Mouse (Mus musculus): ENCODE data around the gene Pkmyt1. TPM values are rescaled to one million over a fixed set of nuclear protein-coding genes. Genes with fewer than 3 reads are reported as not detected.
A peak's percentile ranks its signal among the peaks of the same experiment; 100 is the strongest.

The Pkmyt1 gene
- polyA plus RNA-seq, 1 experiment from 2014 or later, result 52.8 TPM

DNA sequence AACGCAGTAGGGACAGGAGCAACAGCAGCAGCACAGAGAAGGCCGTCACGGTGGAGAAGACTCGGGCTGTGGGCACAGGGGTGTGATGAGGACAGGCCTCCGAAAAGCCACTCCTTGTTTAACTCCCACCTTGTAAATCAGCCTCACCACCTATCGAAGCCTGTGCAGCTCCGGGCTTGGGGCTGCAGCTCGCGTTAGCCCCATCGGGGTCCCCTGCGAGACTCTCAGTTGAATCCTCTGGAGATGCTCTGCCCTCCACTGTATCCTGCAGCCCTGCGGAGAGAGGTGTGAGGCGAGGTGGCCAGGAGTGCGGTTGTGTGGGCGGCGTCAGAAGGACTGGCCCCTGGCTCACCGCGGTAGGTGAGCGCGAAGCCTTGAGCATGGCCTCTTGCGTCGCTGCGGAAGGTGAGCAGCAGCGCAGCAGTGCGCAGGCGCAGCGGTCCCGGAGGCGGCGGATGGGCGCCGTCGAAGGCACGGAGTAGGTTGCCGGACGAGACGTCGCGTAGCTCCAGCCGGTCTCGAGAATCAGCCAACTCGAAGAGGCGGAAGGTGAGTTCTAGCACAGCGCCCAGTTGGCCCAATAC is 16.2 kb downstream of the Pkmyt1 start:
- peak overlapping the region; percentile 58 for H3K4me2 ChIP-seq (replicated peaks)
- peaks cover 99% of the 10 kb centered on the region for H3K27me3 ChIP-seq
- peaks cover 46% of the 10 kb centered on the region for H3K4me1 ChIP-seq
- no peak overlapping the region for H3K27ac ChIP-seq
- ATAC-seq (ENCODE audit: low FRiP score, low read depth), result no peak
- H3K9ac ChIP-seq, result peak overlapping the region; percentile 25; the same call in 1 of the 2 replicates
- 8% methylated on average over 44 of the region's 44 CpGs for WGBS
- H3K4me3 ChIP-seq, result peak overlapping the region; percentile 42
- no peaks in the 10 kb centered on the region for H3K9me3 ChIP-seq
- H3K36me3 ChIP-seq, result no peaks in the 10 kb centered on the region; the same call in 1 of the 2 replicates

DNA sequence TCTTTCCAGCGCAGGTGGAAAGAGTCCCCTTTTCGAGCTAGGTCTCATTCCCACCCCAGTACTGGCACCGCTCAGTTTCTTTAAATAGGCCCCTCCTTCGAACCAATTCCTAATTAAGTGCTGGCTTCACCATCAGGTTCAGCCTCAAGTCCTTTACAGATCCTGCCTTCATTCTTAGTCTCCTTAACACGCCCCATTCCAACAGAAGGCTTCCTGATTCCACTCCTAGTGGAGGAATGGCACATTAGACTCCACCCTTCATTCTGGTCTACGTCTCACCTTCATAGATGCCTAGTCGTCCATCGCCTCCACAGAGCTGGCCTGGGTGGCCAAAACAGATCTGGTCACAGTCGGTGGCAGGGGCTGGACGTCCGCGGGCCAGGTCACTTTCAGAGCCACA is 16.8 kb downstream of the Pkmyt1 start:
- Histone ChIP-seq H3K9me3 (no peaks in the 10 kb centered on the region), H3K9ac (no peak overlapping the region; the same call in 1 of the 2 replicates), H3K27me3 (peaks cover 99% of the 10 kb centered on the region), H3K36me3 (no peaks in the 10 kb centered on the region), H3K27ac (no peak overlapping the region), H3K4me2 (replicated peaks) (peak overlapping the region; percentile 58), H3K4me3 (peak overlapping the region; percentile 42), H3K4me1 (peaks cover 46% of the 10 kb centered on the region)
- WGBS, result 59% methylated on average over 12 of the region's 12 CpGs
- no peak for ATAC-seq (ENCODE audit: low FRiP score, low read depth)

DNA sequence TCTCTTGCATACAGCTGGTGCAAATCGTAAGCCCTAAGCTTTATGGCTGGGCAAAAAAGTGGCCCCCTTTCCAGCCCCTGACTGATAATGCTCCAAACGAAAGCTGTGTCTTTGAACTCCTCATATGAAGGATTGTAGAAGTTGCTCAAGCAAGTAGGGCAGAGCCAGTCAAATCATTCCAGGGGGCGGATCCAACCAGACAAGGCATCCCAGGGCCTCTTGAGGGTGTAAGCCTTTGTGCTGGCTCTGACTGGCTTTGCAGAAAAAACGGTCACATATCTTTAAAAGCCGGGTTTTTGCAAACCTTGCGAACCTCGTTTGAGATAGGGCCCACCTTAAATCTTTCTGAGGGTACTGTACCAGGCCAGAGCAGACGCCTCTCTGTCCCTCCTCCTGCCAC is 17.9 kb downstream of the Pkmyt1 start:
- Histone ChIP-seq H3K9me3 (no peaks in the 10 kb centered on the region), H3K9ac (no peak overlapping the region), H3K4me3 (peak overlapping the region; percentile 42), H3K4me1 (peaks cover 42% of the 10 kb centered on the region), H3K4me2 (replicated peaks) (peak overlapping the region; percentile 58), H3K36me3 (no peaks in the 10 kb centered on the region), H3K27ac (no peak overlapping the region), H3K27me3 (peaks cover 91% of the 10 kb centered on the region)
- 20% methylated on average over 8 of the region's 8 CpGs for whole genome bisulfite sequencing
- no peak for ATAC-seq (ENCODE audit: low FRiP score, low read depth)

DNA sequence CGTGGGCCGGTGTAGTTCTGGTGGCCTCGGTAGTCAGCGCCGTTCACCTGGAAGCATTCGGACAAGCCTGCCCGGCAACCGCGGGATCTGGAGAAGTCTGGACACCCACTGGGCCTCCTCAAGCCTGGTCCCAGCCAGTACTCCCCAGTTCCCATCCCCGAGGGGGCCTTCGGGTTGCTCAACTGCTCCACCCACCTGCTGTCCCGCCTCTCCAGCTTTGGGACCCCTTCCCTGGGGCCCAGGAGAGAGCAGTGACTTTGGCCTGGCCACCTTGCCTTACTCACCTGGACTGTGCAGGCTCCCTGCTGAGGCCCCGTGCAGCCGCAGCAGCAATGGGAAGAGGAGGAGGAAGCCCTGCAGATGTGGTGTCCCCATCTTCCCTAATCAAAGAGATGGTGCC is 18.5 kb downstream of the Pkmyt1 start:
- Histone ChIP-seq H3K27ac (no peak overlapping the region; the same call in 1 of the 2 replicates), H3K9ac (peak overlapping the region; percentile 53)
- WGBS, result 4% methylated on average over 14 of the region's 14 CpGs

DNA sequence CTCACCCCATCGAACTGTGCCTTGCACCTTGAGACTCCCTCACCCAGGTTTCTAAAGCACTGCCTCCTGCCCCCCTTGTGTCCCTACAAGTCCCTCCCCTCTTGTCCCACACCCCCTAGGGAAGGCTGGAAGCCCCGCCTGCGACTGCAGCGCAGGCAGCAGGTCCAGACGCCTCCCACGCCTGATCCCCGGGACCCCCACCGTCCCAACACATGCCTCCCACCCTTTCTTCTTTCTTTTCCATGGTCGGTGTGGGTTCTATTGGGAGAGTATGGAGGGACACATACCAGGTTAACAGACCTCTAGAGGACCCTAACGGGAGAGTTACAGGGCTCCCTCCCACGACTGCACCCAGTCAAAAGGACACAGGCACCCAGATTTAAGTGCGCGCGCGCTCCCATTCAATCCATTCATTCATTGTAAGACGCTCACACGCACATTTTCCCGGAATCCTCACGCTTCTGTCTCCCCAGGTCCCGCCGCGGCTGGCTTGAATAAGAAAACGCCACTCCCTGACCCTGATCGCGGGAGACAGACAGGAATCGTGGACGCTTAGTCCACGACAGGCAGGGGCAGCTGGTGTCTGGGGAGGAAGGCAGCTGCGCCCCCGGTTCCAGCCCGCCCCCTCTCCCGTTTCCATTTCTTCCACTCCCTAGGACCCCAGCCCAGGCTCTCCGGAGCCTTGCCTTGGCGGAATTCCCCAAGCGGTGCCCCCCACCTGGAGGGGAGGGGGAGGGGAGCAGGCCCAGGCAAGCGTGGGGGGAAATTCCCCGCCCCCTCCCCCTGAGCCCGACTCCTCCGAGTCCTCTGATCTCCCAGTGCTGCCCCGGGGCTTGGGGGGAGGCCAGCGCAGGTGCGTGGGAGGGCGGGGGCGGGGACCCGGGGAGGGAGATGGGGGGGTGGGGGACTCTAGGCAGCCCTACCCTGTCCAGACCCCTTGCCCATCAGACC is 19.4 kb downstream of the Pkmyt1 start, which contains the start of gene Kremen2:
Gene Kremen2, minus strand, starts transcription at position 533 of the 951 bp plus-strand sequence.
- peak within 1 kb of the TSS; percentile 68 for H3K4me2 ChIP-seq (replicated peaks)
- peaks cover 38% of the 10 kb centered on the region for H3K4me1 ChIP-seq
- H3K9ac ChIP-seq, result peak within 1 kb of the TSS; percentile 53
- H3K9me3 ChIP-seq, result no peaks in the 10 kb centered on the region
- ATAC-seq (ENCODE audit: low FRiP score, low read depth), result peak; percentile 49; the same call in 1 of the 2 replicates
- peaks cover 76% of the 10 kb centered on the region for H3K27me3 ChIP-seq
- peak within 1 kb of the TSS; percentile 48 for H3K27ac ChIP-seq
- peak within 1 kb of the TSS; percentile 42 for H3K4me3 ChIP-seq
- under 1% methylated on average over 39 of the region's 45 CpGs for WGBS
- 0 out of 2 replicates have a peak, but pooled peaks cover 1% of the 10 kb centered on the region for H3K36me3 ChIP-seq

More for the DNA sequence above, 18.5 kb downstream of the Pkmyt1 start:
- Histone ChIP-seq H3K4me3 (peak overlapping the region; percentile 42), H3K4me2 (replicated peaks) (peak overlapping the region; percentile 68), H3K36me3 (no peaks in the 10 kb centered on the region), H3K9me3 (no peaks in the 10 kb centered on the region), H3K4me1 (peaks cover 42% of the 10 kb centered on the region), H3K27me3 (peaks cover 86% of the 10 kb centered on the region)
- ATAC-seq (ENCODE audit: low FRiP score, low read depth), result no peak

DNA sequence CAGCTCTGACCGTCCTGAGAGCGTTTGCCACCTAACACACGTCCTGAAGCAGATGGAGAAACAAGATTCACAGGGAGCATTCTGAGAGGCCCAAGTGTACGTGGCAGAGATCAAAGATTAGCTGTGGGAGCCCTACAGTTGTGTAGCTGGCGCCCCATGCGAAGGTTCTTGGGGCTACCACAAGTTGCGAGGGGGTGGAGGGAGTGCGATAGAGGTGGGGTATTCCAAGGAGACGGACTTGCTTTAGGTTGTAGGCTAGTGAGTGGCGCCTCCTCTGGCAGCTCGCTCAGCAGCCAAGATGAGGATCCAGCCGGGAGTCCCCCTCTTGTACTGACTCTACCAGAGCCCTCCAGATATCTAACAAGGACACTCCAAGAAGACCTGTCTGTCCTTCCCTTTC is 20.2 kb downstream of the Pkmyt1 start:
- H3K27me3 ChIP-seq, result peaks cover 69% of the 10 kb centered on the region
- peak overlapping the region; percentile 42; the same call in 1 of the 2 replicates for H3K4me3 ChIP-seq
- H3K9ac ChIP-seq, result no peak overlapping the region
- H3K4me2 ChIP-seq (replicated peaks), result peak overlapping the region; percentile 68
- H3K27ac ChIP-seq, result no peak overlapping the region
- H3K36me3 ChIP-seq, result peaks cover 6% of the 10 kb centered on the region
- no peak for ATAC-seq (ENCODE audit: low FRiP score, low read depth)
- whole genome bisulfite sequencing, result 2% methylated on average over 12 of the region's 12 CpGs
- peaks cover 35% of the 10 kb centered on the region for H3K4me1 ChIP-seq
- no peaks in the 10 kb centered on the region for H3K9me3 ChIP-seq

DNA sequence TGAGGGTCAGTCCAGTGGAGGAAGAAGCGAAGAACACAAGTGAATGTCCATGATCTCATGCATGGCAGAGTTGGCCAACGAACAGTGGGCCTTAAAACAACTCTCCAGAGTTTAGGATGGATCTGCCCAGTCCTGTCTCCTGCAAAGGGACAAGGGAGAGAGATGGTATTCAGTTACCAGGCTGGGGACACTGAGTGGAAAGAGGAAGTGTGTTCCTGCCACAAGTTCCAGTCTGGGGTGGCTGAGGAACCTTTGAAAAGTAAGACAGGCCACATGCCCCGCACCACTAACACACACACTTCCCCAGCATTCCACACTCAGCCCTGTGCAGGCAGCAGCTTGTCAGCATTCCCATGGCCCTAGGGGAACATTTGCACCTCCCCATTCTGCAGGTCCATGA is 20.6 kb downstream of the Pkmyt1 start:
- H3K4me3 ChIP-seq, result no peak overlapping the region
- H3K4me2 ChIP-seq (replicated peaks), result no peak overlapping the region
- peaks cover 35% of the 10 kb centered on the region for H3K4me1 ChIP-seq
- no peak overlapping the region for H3K9ac ChIP-seq
- 78% methylated on average over 3 of the region's 3 CpGs for WGBS
- peaks cover 11% of the 10 kb centered on the region for H3K36me3 ChIP-seq
- peaks cover 64% of the 10 kb centered on the region for H3K27me3 ChIP-seq
- H3K9me3 ChIP-seq, result no peaks in the 10 kb centered on the region
- H3K27ac ChIP-seq, result no peak overlapping the region
- ATAC-seq (ENCODE audit: low FRiP score, low read depth), result no peak

DNA sequence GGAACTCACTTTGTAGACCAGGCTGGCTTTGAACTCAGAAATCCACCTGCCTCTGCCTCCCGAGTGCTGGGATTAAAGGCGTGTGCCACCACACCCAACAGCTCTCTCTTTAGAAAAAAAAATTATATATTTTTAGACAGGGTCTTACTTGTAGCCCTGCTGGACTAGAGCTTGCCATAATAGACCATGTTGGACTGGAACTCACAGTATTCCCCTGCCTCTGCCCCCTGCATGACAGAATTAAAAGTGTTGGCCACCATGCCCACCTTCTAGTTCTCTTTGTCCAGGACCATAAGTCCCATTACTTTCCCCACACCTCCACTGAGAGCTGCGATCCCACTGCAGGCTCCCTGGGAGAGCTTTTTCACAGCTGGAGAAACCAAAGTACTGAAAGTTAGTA is 21.3 kb downstream of the Pkmyt1 start:
- Histone ChIP-seq H3K4me2 (replicated peaks) (no peak overlapping the region), H3K27me3 (peaks cover 57% of the 10 kb centered on the region), H3K9ac (no peak overlapping the region), H3K4me3 (no peak overlapping the region), H3K9me3 (no peaks in the 10 kb centered on the region), H3K4me1 (peaks cover 29% of the 10 kb centered on the region), H3K36me3 (peaks cover 18% of the 10 kb centered on the region), H3K27ac (no peak overlapping the region)
- WGBS, result 80% methylated on average over 3 of the region's 3 CpGs
- no peak for ATAC-seq (ENCODE audit: low FRiP score, low read depth)

DNA sequence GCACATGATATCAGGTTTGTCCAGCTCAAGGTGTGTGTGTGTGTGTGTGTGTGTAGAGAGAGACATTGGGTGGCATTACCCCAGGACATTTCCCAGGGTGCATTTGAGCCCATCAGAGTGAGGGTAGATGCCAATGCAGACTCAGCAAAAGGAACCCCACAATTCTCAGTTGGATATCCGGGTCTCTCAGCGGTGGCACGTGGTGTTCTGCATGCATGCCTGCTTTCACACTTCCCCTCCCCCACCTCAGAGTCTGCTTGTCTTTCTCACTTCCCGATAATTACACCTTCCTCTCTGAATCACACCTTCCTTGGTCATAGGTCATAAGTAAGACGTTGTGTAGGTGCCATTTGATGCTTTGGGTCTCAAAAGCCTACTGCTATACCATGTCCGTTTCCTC is 21.9 kb downstream of the Pkmyt1 start:
- 29% methylated on average over 6 of the region's 6 CpGs for WGBS
- Histone ChIP-seq H3K9me3 (no peaks in the 10 kb centered on the region), H3K27ac (no peak overlapping the region), H3K4me2 (replicated peaks) (no peak overlapping the region), H3K27me3 (peaks cover 52% of the 10 kb centered on the region), H3K9ac (no peak overlapping the region), H3K36me3 (peaks cover 24% of the 10 kb centered on the region), H3K4me3 (no peak overlapping the region), H3K4me1 (peaks cover 26% of the 10 kb centered on the region)
- ATAC-seq (ENCODE audit: low FRiP score, low read depth), result no peak

DNA sequence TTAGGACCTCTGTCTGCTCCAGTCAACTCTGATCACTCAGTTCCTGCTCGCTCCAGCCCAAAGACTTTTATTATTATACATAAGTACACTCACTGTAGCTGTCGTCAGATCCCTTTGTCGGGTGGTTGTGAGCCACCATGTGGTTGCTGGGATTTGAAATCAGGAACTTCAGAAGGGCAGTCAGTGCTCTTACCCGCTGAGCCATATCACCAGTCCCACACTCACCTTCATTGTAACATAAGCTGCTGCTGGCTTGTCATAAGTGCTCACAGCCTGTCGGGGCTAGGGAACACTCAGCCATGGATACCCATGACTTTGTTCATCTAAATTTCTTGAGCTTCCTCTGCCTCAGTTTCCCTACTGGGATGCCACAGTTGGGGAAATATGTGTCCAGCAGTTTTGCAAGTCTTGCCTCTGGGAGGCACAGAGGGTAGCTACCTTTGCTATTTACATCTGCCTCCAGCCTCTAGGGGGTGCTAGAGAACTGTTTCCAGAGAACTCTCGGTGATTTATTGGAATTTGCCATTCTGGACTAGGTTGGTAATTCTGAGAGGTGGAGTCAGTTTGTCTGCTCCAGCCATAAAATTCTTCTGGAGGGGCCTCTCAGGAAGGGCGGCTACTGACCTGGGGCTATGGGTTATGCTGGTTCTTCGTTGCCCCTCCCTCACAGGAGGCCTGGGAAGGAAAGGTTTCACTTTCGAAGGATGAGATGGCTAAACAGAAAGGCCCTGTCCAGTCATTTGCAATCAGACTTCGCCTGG is 22.7 kb downstream of the Pkmyt1 start:
- H3K9ac ChIP-seq, result no peak overlapping the region
- 0 out of 2 replicates have a peak overlapping the region, but pooled peaks have one; percentile 1 for H3K4me3 ChIP-seq
- no peak for ATAC-seq (ENCODE audit: low FRiP score, low read depth)
- H3K36me3 ChIP-seq, result peaks cover 31% of the 10 kb centered on the region
- WGBS, result 32% methylated on average over 10 of the region's 10 CpGs
- peak overlapping the region; percentile 46 for H3K4me2 ChIP-seq (replicated peaks)
- H3K27me3 ChIP-seq, result peaks cover 44% of the 10 kb centered on the region
- H3K27ac ChIP-seq, result no peak overlapping the region
- peaks cover 26% of the 10 kb centered on the region for H3K4me1 ChIP-seq
- H3K9me3 ChIP-seq, result no peaks in the 10 kb centered on the region

DNA sequence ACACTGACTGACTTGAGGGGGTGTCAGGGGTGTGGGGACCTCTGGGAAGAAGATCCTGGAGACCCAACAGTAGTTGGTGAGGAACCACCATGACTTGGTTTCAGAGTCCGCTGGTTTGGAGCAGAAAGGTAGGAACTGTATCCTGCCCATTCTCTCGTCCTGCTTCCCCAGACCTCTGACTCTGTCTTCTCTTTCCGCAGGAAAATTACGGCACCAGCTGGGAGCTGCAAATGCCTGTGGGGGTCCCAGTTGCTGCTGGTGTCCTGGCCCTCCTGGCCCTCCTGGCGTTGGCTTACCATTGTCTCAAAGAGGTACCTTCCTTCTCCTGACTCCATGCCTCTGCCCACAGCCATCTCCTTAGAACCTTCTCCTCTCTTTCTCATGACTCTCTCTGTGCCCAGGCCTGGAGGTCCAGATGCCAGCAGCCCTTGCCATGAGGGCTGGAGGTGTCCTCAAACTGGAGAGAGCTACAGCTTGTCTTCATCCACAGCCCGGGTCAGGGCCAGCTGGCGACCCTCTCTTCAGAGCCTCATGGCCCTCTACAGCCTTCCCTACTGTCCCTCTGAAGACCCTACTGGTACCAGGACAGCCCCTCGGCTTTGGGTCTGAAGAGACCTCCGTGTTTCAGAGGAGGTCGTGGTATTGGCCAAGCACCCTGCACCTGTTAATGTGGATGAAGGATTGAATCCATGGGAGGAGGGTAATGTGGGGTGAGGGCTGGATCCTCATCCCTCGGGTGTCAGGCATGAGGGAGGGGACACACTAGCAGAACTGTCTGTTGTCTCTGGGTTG is 23.5 kb downstream of the Pkmyt1 start:
- Histone ChIP-seq H3K4me2 (replicated peaks) (peak overlapping the region; percentile 46), H3K27ac (no peak overlapping the region), H3K4me3 (0 out of 2 replicates have a peak overlapping the region, but pooled peaks have one; percentile 1), H3K27me3 (peaks cover 36% of the 10 kb centered on the region), H3K9me3 (no peaks in the 10 kb centered on the region), H3K36me3 (peaks cover 39% of the 10 kb centered on the region), H3K4me1 (peaks cover 24% of the 10 kb centered on the region), H3K9ac (no peak overlapping the region)
- WGBS, result 75% methylated on average over 11 of the region's 11 CpGs
- ATAC-seq (ENCODE audit: low FRiP score, low read depth), result no peak
